Mouse (Mus musculus): ENCODE measurements around the gene Klk13. TPM values are rescaled to one million over a fixed set of nuclear protein-coding genes. Genes with fewer than 3 reads are reported as not detected.

The Klk13 gene
- polyA plus RNA-seq (2012; rRNA removed), result 0.16 and 0.27 TPM in 2 replicates

DNA sequence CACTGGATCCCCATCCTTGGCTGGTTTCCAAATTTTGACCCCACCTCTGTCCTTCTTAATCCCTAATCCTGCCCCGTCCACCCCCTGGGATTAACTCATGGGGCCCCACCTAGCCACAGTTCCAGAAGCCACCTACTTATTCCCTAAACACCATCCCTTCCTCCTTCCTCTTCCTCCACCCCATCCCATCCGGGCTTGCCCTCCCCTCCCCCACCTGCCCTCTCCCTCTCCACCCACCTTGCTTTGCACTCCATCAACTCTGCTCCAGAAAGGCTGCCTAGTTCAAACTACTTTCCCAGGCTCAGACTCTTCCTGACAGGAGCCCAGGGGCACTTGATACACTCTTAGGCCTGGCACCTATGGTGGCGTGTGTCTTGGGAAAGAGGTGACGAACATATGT, at the start of gene Klk13:
Klk13 (plus strand) TSS at position 301 of the 400 bp plus-strand sequence.

DNA sequence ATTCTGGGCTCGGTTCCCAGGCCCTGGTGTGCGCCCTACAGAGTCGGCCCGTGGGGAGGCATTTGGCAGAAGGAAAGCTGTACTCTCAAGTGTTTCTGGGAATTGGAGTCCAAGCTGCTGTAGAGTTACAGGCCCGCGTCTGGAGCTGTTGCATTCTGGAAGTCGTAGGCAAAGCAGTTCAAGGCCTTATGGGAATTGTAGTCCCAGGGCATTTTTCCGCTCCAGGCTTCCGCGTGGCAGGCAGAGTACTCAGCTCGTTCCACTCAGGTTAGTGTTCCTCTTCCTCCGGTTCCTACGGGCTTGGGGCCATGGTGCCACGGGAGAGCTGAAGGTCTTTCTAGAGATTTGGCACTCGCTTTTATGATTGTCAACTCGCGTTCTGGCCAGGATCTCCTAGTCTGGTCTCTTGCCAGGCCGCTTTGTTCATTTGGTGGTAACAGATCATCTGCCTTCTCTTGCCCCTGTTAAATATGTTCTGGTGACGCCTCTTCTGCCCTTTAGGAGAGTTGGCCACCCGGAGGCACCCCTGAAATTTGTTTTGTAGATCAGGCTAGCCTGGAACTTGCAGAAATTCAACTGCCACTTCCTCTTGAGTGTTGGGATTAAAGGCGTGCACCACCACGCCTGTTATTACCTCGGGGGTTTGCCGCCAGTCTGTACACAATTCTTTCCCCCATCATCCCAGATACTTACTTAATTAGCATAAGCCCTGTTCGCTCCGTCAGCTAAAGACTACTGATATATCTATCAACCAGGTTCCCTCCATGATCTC, 40.4 kb upstream of the Klk13 start, which contains the start of gene Ctu1:
Ctu1 (plus strand) TSS at position 208 of the 772 bp plus-strand sequence.

DNA sequence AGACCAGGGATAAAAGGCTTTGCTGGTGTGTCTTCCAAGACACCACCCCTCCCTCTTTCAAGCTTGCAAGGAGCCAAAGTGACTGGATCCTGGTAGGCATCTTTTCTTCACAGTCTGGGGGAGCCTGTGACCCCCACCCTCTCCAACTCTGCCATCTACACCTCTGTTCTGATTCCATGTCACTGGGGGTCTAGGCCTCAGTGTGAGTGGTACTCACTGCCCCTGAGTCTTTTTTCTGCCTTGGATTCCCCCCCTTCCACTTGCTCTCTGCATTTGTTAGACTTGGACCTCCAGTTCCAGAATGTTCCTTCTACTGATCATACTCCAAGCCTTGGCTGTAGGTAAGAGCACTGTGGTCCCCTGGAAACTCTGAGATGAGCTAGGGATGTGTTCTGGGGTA, 22.2 kb upstream of the Klk13 start, which contains the start of gene Klk14:
Klk14 (plus strand) TSS at position 301 of the 400 bp plus-strand sequence.

DNA sequence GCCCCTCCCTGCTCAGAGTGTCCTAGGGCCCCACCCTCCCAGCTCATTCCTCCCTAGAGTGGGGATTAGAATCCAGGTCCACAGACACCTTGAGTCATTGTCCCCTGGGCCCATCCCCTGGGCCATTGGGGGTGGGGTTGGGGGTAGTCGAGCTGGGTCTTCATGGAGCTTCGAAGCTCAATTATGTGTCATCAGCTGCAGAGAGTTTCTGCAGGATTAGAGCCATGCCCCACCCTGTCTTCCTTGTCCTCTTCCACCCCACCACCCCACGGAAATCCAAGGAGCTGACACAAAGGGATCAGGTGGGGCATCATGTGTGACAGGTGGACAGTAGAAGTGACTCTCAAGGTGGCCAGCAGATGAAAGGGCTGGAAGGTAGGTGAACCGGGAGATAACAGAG, 56.2 kb downstream of the Klk13 start, which contains the start of gene Klk12:
Klk12 (plus strand) TSS at position 301 of the 400 bp plus-strand sequence.

GRCm38 (mm10) chr7:43774364-43774763, 62.0 kb downstream of the Klk13 start, which contains the start of gene Klk11:
Gene Klk11 (plus strand): TSS chr7:43774604.

Other genes with a start within 250 kb of the Klk13 start
- gene Vsig10l, start 249.4 kb upstream of the Klk13 start, polyA plus RNA-seq (2012; rRNA removed), result 3.1 and 3.4 TPM in 2 replicates
- 23.5 and 37.8 TPM in 2 replicates for gene Iglon5, start 222.5 kb upstream of the Klk13 start, polyA plus RNA-seq (2012; rRNA removed)
- not detected in 2 replicates for gene 4931406B18Rik, start 206.6 kb upstream of the Klk13 start, polyA plus RNA-seq (2012; rRNA removed)
- gene Cd33, start 168.1 kb upstream of the Klk13 start, polyA plus RNA-seq (2012; rRNA removed), result 0.83 and 2.2 TPM in 2 replicates
- gene Zfp658, start 150.3 kb upstream of the Klk13 start, polyA plus RNA-seq (2012; rRNA removed), result 8.8 TPM in 2 replicates
- 5.7 and 8.6 TPM in 2 replicates for gene Zfp719, start 133.0 kb upstream of the Klk13 start, polyA plus RNA-seq (2012; rRNA removed)
- gene Zfp819, start 105.4 kb upstream of the Klk13 start, polyA plus RNA-seq (2012; rRNA removed), result 0.60 and 0.61 TPM in 2 replicates
- 0.04 TPM in 1 of 2 replicates, not detected in the other for gene Ceacam18, start 77.9 kb upstream of the Klk13 start, polyA plus RNA-seq (2012; rRNA removed)
- 0.53 and 0.58 TPM in 2 replicates for gene Siglece, start 52.4 kb upstream of the Klk13 start, polyA plus RNA-seq (2012; rRNA removed)
- gene Ctu1, start 40.6 kb upstream of the Klk13 start, polyA plus RNA-seq (2012; rRNA removed), result 12.8 and 13.0 TPM in 2 replicates
- 0.13 and 0.22 TPM in 2 replicates for gene Klk14, start 22.1 kb upstream of the Klk13 start, polyA plus RNA-seq (2012; rRNA removed)
- not detected in 2 replicates for gene Klk12, start 56.3 kb downstream of the Klk13 start, polyA plus RNA-seq (2012; rRNA removed)
- not detected in 2 replicates for gene Klk11, start 62.0 kb downstream of the Klk13 start, polyA plus RNA-seq (2012; rRNA removed)
- gene Klk10, start 68.5 kb downstream of the Klk13 start, polyA plus RNA-seq (2012; rRNA removed), result 0.18 and 0.27 TPM in 2 replicates
- 0.04 TPM in 1 of 2 replicates, not detected in the other for gene Klk9, start 79.3 kb downstream of the Klk13 start, polyA plus RNA-seq (2012; rRNA removed)
- gene Klk8, start 85.0 kb downstream of the Klk13 start, polyA plus RNA-seq (2012; rRNA removed), result 9.3 TPM in 2 replicates
- 0.07 and 0.12 TPM in 2 replicates for gene Klk7, start 98.7 kb downstream of the Klk13 start, polyA plus RNA-seq (2012; rRNA removed)
- gene Klk6, start 111.9 kb downstream of the Klk13 start, polyA plus RNA-seq (2012; rRNA removed), result 0.17 TPM in 1 of 2 replicates, not detected in the other
- gene Klk5, start 129.4 kb downstream of the Klk13 start, polyA plus RNA-seq (2012; rRNA removed), result 0.05 and 0.07 TPM in 2 replicates
- gene Klk4, start 168.6 kb downstream of the Klk13 start, polyA plus RNA-seq (2012; rRNA removed), result 0.15 TPM in 1 of 2 replicates, not detected in the other
- gene Klk15, start 221.2 kb downstream of the Klk13 start, polyA plus RNA-seq (2012; rRNA removed), result not detected in 2 replicates
- not detected in 2 replicates for gene Klk1b8, start 238.1 kb downstream of the Klk13 start, polyA plus RNA-seq (2012; rRNA removed)